Mouse (Mus musculus): ENCODE data around the gene Pkd1l1. TPM values are rescaled to one million over a fixed set of nuclear protein-coding genes. Genes with fewer than 3 reads are reported as not detected.

Pkd1l1 gene
- polyA plus RNA-seq, 1 experiment from 2014 or later: 0.09 TPM

- no peak overlapping the region for H3K4me2 ChIP-seq
- H3K9me3 ChIP-seq (replicated peaks): no peaks in the 10 kb centered on the region
- no peaks in the 10 kb centered on the region for H3K27me3 ChIP-seq
- 80% methylated on average over 3 of the region's 3 CpGs for WGBS
- ATAC-seq: peak; percentile 63; the same call in 1 of the 2 replicates
- H3K27ac ChIP-seq: no peak overlapping the region
- H3K9ac ChIP-seq: no peak overlapping the region
- H3K36me3 ChIP-seq (ENCODE audit: poor library complexity, severe bottlenecking): no peaks in the 10 kb centered on the region
- H3K4me1 ChIP-seq: no peaks in the 10 kb centered on the region
- no peak overlapping the region for H3K4me3 ChIP-seq
Measured at GRCm38 (mm10) chr11:8779427-8779826, 193.6 kb downstream of the Pkd1l1 start.

Other genes with a start within 250 kb of the Pkd1l1 start
- gene Hus1, start 37.9 kb upstream of the Pkd1l1 start, polyA plus RNA-seq (2015; fragmentation: Nextera tagmentation; extraction: Ambion mirVana): 13.8 and 14.5 TPM in 2 replicates
- 0.75 and 0.93 TPM in 2 replicates for gene Gm11992, start 75.3 kb upstream of the Pkd1l1 start, polyA plus RNA-seq (2015; fragmentation: Nextera tagmentation; extraction: Ambion mirVana)
- not detected in 2 replicates for gene Sun3, start 75.7 kb upstream of the Pkd1l1 start, polyA plus RNA-seq (2015; fragmentation: Nextera tagmentation; extraction: Ambion mirVana)
- 2.7 and 3.2 TPM in 2 replicates for gene Upp1, start 144.8 kb upstream of the Pkd1l1 start, polyA plus RNA-seq (2015; fragmentation: Nextera tagmentation; extraction: Ambion mirVana)
- gene Abca13, start 218.7 kb upstream of the Pkd1l1 start, polyA plus RNA-seq (2015; fragmentation: Nextera tagmentation; extraction: Ambion mirVana): 0.01 and 0.14 TPM in 2 replicates

Measured in forebrain, embryonic 13.5 days (tissue).